Mouse (Mus musculus): Measurements from ENCODE around the gene Csrnp3.

- TF ChIP-seq CTCF (conservative IDR thresholded peaks at IDR 0.05; ENCODE audit: insufficient read depth, insufficient read length, low read depth, low read length) (no peak), POLR2A (IDR thresholded peaks at IDR 0.05; ENCODE audit: low read depth, low read length) (no peak)
Measured at GRCm38 (mm10) chr2:65818080-65818796, 27.3 kb upstream of the Csrnp3 start.
